Mouse (Mus musculus) ES-E14 (cell line): ENCODE data around the gene Shox2. TPM values are rescaled to one million over a fixed set of nuclear protein-coding genes. Genes with fewer than 3 reads are reported as not detected.

Experiments used
- DNase-seq: peaks from one replicate; pipeline ENCODE4 v3.0.0-alpha.2; 2013; ENCODE audit warnings: low read depth, low spot score
- H3K27ac ChIP-seq: 2 replicates; pipeline ENCODE4 v1.5.1; 2012; ENCODE audit warnings: low read depth, mild to moderate bottlenecking, low read length, moderate library complexity, mixed read lengths; ENCODE audit not compliant: poor library complexity, insufficient read depth, severe bottlenecking
- H3K36me3 ChIP-seq: 2 replicates; pipeline ENCODE4 v1.6.1; 2012; ENCODE audit warnings: mild to moderate bottlenecking, low read length, moderate library complexity, mixed read lengths; ENCODE audit not compliant: control insufficient read depth, poor library complexity, insufficient read depth, severe bottlenecking
- H3K4me1 ChIP-seq, 2 experiments: fragments of 150-350 bp in 1 of 2; sonication (generic) in 1 of 2; 2 replicates each; pipeline ENCODE4 v1.6.1; 2012; ENCODE audit warnings: low read length in 2 of 2, mild to moderate bottlenecking in 1 of 2, mixed read lengths in 1 of 2; ENCODE audit not compliant: control insufficient read depth in 2 of 2, insufficient read depth in 2 of 2, poor library complexity in 1 of 2
- H3K4me3 ChIP-seq, 2 experiments: fragments of 150-350 bp in 1 of 2; sonication (generic) in 1 of 2; 2 replicates each; pipeline ENCODE4 v1.5.1; 2012; ENCODE audit warnings: low read length in 2 of 2, low read depth in 1 of 2, mild to moderate bottlenecking in 1 of 2, mixed read lengths in 1 of 2; ENCODE audit not compliant: insufficient read depth in 1 of 2, poor library complexity in 1 of 2, severe bottlenecking in 1 of 2
- H3K9ac ChIP-seq: 2 replicates; pipeline ENCODE4 v1.6.1; 2012; ENCODE audit warnings: low read depth, mild to moderate bottlenecking, low read length, mixed read lengths; ENCODE audit not compliant: poor library complexity, insufficient read depth, severe bottlenecking
- H3K9me3 ChIP-seq: fragments of 150-350 bp; sonication (generic); 2 replicates; pipeline ENCODE4 v1.6.1; 2012; ENCODE audit warnings: low read depth, mild to moderate bottlenecking, low read length; ENCODE audit not compliant: control insufficient read depth, insufficient read depth
- CHD2 ChIP-seq: IDR thresholded peaks from 2 replicates; pipeline ENCODE4 v1.6.1; 2014; ENCODE audit warnings: mild to moderate bottlenecking, low read depth, low read length, inconsistent platforms
- HCFC1 ChIP-seq: IDR thresholded peaks from 2 replicates; pipeline ENCODE4 v1.6.1; 2012; ENCODE audit warnings: low read length, inconsistent platforms, borderline replicate concordance; ENCODE audit not compliant: insufficient read depth
- MAFK ChIP-seq: IDR thresholded peaks from 2 replicates; pipeline ENCODE4 v1.6.1; 2014; ENCODE audit warnings: mild to moderate bottlenecking, low read depth, low read length, inconsistent platforms; ENCODE audit not compliant: insufficient read depth
- ZC3H11A ChIP-seq: IDR thresholded peaks from 2 replicates; pipeline ENCODE4 v1.6.1; 2012; ENCODE audit warnings: low read depth, mild to moderate bottlenecking, inconsistent platforms, low read length, borderline replicate concordance
- ZNF384 ChIP-seq: IDR thresholded peaks from 2 replicates; pipeline ENCODE4 v1.6.1; 2012; ENCODE audit warnings: low read depth, low read length, inconsistent platforms
- in situ Hi-C, 2 experiments: fragments of 600-800 bp; cut with MboI; formaldehyde crosslinking; loops; one replicate each; pipeline ENCODE4 v1.15.1; 2025; ENCODE audit warnings: low sequenced_read_pairs in 2 of 2, inconsistent platforms in 1 of 2; ENCODE audit not compliant: unreplicated experiment in 2 of 2
- total RNA-seq: library from RNA; depleted of rRNA; stranded (reverse); fragments of 300-350 nt; gene quantifications from 2 replicates; pipeline ENCODE4 v1.2.3, GENCODE M21; 2012

Gene Shox2
- total RNA-seq, 1 experiment, result 0.45 TPM

- Histone ChIP-seq H3K36me3 (no peaks in the 10 kb centered on the region), H3K4me1 (peaks cover 0 to 5% of the 10 kb centered on the region in 2 experiments; a peak in 1 of 4 replicates), H3K9ac (no peak overlapping the region), H3K4me3 (peak overlapping the region in 1 of 2 experiments; percentile 3; a peak in 1 of 4 replicates), H3K9me3 (no peaks in the 10 kb centered on the region), H3K27ac (no peak overlapping the region)
- no peak for DNase-seq
- in situ Hi-C loops, result no loop called here
- TF ChIP-seq CHD2 (no peak), ZNF384 (0 out of 2 replicates have a peak, but pooled peaks have one; percentile 12), HCFC1 (no peak), ZC3H11A (no peak), MAFK (no peak)
Observed at GRCm38 (mm10) chr3:66978457-66979381, 2.9 kb downstream of the Shox2 start.

GRCm38 (mm10) chr3:66977811-66978456 is 3.6 kb downstream of the Shox2 start:
- no peak for DNase-seq
- H3K4me3 ChIP-seq, result no peak overlapping the region
- in situ Hi-C loops, result no loop called here
- no peak for TF ChIP-seq CHD2
- H3K9ac ChIP-seq, result no peak overlapping the region
- H3K9me3 ChIP-seq, result no peaks in the 10 kb centered on the region
- peaks cover 0 to 5% of the 10 kb centered on the region in 2 experiments; a peak in 1 of 4 replicates for H3K4me1 ChIP-seq
- no peak overlapping the region for H3K27ac ChIP-seq
- no peaks in the 10 kb centered on the region for H3K36me3 ChIP-seq

DNA sequence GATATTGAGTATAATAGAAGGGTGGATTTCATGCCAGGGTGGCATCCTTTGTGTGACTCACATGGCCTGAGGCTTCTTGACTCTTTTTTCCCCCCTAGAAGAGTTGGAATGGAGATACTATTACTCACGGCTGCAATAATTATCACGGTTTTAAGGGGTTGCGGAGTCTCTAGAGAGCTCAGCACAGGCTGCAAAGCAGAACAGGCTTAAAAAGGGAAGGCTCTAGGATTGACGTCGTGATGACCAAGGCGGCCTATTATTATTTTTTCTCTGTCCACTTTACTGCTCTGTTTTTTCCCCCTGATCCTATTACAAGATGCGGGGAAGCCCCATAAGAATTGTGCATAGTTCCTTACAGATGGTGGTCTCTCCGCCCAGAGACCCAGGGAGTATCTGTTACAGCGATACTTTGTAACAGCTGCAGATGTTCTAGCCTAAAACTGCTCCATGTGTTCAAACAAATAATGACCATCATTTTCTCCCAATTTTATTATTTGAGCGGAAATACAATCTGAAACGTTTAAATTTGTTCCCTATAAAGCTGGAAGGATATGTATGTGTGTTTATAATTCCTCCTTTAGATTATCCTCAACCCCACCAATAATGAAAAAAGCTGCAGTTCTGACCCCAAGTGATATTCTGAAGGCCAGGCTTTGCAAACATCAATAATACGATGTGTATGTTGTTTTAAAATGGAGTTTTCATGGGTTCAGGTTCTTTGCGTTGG is 4.5 kb downstream of the Shox2 start:
- in situ Hi-C loops, result no loop called here
- no peak overlapping the region for H3K9ac ChIP-seq
- no peak for DNase-seq
- H3K9me3 ChIP-seq, result no peaks in the 10 kb centered on the region
- no peaks in the 10 kb centered on the region for H3K36me3 ChIP-seq
- TF ChIP-seq HCFC1, result no peak
- no peak overlapping the region for H3K4me3 ChIP-seq
- H3K27ac ChIP-seq, result no peak overlapping the region
- H3K4me1 ChIP-seq, result peaks cover 0 to 5% of the 10 kb centered on the region in 2 experiments; a peak in 1 of 4 replicates

- no peak for DNase-seq
- H3K36me3 ChIP-seq, result no peaks in the 10 kb centered on the region
- H3K9me3 ChIP-seq, result no peaks in the 10 kb centered on the region
- H3K27ac ChIP-seq, result no peak overlapping the region
- H3K4me3 ChIP-seq, result no peak overlapping the region
- in situ Hi-C loops, result no loop called here
- no peak overlapping the region for H3K9ac ChIP-seq
- no peak for TF ChIP-seq ZC3H11A
- no peak for TF ChIP-seq ZNF384
- TF ChIP-seq HCFC1, result no peak
- TF ChIP-seq MAFK, result no peak
- no peak for TF ChIP-seq CHD2
- H3K4me1 ChIP-seq, result peaks cover 0 to 9% of the 10 kb centered on the region in 2 experiments; a peak in 1 of 4 replicates
Observed at GRCm38 (mm10) chr3:66974501-66974900, 7.1 kb downstream of the Shox2 start.
